Mouse (Mus musculus) kidney, postnatal 36 days (tissue): Measurements from ENCODE around the gene Galnt9.

ENCODE experiments used
- DNase-seq, 2 experiments: peaks; one replicate each; pipeline ENCODE4 v3.0.0; 2021 to 2022; ENCODE audit warnings: mixed read lengths in 2 of 2

Galnt9 gene

DNA sequence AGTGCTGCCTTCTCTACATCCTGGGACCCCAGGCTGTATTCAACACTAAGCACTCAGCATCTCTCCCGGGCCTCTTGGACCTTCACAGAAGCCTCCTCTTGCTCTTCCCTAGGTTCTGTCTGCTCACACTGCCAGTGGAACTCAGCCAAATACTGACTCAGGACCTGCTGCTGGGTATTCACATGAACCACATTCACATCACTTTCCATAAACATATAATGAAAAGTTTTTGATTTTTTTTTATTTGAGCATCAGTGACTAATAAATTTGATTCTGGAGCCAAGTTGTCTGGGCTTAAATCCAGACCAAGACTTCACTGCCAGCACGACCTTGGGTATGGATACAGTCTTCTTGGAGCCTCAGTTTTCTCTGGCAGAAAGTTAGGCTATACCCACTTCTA lies 3.2 kb upstream of the Galnt9 start:
- DNase-seq = no peak

DNA sequence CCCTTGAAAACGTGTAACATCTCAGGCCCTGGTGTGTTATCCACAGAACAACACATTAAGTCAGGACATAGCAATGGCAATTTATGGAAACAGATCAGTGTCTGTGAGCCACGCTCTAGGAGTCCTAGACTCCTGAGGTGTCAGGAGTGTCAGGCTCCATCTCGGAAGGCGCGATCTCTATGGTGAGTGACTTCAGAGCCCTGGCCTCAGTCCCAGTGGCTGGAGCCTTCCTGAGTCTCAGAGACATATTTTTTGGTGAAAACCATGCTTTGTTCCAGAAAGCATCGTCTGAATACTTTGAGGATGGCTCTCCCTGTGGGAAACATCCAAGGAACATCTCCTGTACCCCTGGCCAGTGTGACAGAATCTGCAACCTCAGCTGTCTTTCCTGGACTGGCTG lies 2.7 kb upstream of the Galnt9 start:
- no peak for DNase-seq

DNA sequence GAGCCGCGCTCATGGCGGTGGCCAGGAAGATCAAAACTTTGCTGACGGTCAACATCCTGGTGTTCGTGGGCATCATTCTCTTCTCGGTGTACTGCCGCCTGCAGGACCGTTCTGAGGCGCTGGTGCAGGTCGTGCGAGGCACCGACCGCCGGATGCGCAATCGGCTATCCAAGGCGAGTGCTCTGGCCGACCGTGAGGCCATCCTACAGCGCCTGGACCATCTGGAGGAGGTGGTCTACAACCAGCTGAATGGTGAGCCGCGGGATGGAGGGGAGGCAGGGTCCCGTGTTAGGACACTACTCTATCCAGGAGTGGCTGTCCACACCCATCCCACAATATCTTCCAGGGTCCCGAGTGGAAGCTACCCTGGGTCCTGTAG lies 525 bp downstream of the Galnt9 start:
- no peak for DNase-seq

DNA sequence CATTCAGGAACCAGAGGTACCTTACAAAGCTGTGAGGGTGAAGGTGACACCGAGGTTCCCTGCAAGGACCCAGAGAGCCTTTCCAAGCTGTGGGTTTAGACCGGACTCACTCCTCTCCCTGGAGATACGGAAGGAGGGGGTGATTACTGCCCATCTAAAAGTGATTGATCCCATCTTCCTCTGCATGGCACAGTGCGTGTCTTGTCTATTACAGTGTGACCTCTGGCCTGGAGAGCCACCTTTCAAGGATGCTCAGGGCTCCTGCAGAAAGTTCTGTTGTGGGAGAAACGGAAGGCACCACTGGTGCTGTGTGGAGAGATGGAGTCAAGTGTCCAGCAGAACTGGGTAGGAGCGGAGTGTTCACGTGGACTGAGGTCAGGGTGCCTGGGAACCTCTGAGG lies 1.2 kb downstream of the Galnt9 start:
- no peak for DNase-seq

DNA sequence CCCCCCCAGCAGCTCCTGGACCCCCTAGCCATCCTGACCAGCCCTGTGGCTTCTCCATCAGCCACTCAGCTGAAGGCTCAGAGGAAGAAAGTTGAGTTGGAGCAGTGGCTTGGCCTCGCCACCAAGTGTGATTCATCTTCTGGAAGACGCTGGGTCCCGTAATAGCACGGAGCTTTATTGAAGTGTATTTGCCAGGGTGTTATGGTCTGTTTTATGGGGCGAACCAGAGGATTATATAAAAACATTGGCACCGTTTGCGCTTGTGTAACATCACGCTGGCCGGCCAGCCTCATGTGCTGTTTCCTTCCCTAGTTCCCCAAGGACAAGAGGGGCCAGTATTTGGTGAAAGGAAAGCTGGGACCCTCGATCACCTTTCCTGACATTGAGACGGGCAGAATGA lies 2.0 kb downstream of the Galnt9 start:
- DNase-seq = no peak

DNA sequence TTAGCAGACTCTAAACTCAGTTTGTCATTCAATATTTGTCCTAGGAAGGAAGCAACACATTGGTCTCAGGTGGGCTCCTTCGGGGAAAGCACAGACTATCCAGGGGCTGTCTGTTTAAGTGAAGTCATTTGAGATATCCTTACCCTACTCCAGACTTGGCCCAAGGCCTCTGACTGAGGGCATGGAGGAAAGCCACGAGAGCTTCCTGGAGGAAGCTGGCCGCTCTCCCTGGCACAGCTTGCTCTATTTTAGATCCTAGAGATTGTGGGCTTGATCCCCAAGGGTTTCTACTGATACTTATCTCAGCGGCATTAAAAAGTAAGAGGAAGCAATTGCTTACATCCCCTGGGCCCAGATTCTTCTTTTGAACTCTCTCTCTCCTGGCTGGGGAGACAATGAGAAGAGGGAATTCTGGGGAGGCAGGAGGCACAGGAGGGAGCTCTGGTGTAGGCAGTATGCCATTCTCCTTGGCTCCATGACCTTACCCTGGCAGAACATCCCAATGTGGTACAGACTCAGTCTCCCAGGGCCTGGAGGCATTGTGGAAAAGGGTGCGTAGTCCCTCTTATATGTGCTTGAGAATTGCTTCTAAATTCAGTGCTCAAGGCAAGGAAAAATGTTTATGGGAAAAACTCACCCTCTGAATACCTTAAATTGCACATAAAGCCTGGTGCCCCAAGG lies 2.7 kb downstream of the Galnt9 start:
- DNase-seq = no peak

DNA sequence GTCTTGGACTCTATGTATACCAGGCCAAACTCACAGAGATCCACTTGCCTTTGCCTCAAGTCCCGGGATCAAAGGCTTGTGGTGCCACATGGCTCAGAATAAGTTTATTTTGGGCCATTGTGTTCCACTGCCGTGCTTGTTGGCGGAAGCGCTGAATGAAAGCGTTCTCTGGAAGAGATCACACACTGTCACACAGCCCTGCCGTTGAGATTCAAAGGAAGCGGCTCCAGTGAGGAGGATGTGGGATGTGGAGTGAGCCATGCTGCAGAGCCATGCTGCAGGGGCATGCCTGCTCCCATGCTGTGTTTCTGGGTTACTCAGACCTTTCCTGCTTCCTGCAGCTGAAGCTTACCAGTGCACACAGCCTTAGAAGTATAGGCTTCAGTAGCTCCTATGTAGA lies 4.3 kb downstream of the Galnt9 start:
- no peak for DNase-seq

DNA sequence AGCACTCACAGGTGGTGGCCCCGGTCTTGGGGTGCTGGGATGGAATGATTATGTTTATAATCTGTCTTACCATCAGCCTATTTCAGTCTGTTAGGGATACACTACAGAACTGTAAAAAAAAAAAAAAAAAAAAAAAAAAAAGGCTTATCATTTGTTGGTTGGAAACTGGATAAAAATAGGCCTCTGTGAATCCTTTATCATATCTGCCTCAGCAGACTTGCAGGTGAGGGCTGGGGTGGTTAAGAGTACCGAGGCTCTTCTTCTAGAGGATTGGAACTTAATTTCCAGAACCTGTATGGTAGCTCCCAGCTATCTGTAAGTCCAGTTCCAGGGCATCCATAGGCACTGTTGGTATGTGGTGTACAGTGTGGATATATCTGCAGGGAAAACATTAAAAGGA lies 6.0 kb downstream of the Galnt9 start:
- DNase-seq = no peak

DNA sequence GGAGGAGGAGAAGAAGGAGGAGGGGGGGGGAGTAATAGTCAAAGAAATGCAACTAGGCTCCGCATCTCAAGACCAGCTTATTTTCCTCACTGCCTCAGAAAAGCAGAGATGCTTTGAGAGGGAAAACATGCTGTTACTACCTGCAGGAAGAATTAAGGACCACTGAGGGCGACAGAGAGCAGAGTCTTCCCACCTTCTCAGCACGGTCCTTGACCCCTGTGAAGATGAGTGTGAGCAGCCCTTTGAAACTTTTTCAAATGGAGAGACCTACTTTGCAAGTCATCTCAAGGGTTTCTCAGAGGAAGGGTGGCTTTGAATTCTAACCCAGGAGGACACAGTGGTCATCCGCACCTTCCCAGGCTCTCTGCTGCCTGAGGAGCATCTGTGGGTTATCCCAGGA lies 6.7 kb downstream of the Galnt9 start:
- no peak for DNase-seq

DNA sequence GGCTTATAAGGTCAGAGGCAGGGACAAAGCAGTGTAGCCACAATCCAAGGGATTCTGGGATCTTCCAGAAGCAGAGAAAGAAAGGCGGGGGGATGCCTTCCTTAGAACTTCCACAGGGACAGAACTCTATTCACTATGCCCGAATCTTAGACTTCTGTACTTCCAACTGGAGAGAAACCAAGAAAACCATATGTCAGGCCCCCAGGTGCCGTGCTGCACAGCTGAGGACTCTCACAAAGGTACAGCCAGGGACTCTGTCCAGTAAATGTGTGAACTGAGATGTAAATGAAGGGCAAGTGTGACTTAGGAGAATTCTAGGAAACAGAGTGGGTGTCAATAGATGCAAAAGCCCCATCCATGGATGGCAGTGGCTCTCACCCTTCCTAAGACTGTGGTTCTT lies 7.8 kb downstream of the Galnt9 start:
- no peak for DNase-seq

DNA sequence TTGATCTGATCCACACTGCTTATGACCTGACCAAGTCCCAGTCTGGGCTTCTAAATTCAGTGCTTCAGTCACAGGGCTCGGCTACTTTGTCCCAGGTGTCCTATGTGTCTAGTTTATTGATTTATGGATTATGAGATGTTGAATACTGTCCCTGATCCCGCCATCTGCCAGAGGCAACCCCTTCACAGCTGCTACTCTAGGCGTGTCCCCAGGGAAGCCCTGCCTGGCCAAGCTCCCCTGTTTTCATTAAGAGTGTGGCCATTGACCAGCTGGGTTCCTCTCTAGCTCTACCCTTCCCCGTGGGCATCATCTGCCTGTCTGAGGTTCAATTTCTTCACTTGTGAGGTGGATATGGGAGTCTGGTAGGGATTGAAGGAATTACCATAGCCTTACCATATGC lies 9.2 kb downstream of the Galnt9 start:
- DNase-seq = no peak

DNA sequence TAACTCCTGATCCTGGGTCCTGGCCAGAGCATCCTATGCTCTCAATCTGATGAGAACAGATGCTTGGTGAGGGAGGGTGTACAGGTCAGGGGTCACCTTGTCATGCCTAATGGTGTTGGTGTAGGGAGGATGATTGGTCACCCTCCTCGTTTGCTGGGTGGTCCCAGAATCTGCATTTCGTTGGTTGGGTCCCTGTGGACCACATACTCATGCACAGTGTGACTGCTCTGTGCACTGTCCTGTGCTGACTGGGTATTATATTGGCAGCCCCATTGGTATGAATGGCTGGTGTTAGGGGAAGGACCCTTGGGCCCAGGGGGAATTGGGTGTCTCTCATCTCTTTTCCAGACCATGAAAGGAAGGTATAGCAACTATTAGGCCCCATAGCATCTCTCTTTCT lies 11.0 kb downstream of the Galnt9 start:
- no peak for DNase-seq

DNA sequence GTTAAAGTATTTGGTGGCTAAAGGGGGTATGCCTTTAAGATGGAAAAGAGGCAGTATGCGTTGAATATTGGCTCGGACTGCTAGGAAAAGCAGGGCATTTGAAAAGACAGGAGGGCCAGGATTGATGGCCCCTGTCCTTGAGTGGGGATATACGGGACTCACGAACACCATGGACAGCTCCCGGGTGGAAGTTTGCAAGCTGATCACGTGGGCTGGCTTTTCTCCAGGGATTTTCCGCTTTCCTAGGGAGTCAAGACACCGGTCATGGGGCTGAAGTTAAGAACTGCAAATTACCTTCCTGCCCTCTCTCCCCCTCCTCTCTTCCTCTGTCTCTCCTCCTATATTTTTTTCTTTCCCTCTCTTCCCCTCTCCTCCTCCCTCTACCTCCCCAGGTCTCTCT lies 14.2 kb downstream of the Galnt9 start:
- peak; percentile 89 to 96 for DNase-seq

DNA sequence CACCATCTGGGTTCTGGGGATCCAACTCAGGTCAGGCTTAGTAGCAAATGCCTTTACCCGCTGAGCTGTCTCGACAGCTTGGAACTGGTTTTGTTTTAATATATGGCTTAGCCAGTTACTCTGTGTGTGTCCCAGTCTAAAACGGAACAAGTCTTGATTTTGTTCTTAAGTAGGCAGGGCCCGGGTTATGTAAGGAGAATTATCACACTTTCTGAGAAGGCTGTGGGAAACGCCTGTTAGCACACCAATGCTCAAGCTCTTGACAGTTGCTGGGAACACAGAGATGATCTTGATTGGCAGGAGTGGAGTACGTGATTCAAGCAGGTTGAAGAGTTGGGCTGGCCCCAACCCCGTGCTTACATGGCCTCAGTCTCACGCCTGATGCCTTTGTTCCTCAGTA lies 15.5 kb downstream of the Galnt9 start:
- DNase-seq = no peak

DNA sequence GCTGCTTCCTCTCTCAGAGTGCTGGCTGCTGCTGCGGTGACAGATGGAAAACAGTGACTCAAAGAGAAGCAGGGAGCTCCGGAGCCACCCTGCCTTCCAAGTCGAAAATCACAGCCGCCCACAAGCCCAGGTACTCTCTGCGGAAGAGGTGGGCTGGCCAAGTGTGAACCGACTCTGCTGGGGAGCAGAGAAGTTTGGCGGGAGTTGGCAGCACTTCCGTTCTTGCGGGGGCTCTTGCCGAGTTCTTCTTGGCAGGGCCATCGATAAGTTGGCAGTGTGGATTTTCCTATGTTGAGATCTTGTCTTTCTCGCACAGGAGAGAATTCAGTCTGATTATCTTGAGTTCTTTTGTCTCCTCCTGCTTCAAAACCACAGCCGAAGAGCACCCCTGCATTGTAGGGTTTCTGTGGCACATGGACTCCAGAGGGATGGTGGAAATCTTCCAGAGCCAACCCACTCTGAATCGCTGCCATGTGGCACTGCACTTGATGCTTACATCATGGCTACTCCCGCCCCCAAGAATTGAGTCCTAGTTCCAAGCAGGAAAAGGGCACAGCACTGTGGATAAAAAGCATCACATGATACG lies 18.7 kb downstream of the Galnt9 start:
- no peak for DNase-seq

DNA sequence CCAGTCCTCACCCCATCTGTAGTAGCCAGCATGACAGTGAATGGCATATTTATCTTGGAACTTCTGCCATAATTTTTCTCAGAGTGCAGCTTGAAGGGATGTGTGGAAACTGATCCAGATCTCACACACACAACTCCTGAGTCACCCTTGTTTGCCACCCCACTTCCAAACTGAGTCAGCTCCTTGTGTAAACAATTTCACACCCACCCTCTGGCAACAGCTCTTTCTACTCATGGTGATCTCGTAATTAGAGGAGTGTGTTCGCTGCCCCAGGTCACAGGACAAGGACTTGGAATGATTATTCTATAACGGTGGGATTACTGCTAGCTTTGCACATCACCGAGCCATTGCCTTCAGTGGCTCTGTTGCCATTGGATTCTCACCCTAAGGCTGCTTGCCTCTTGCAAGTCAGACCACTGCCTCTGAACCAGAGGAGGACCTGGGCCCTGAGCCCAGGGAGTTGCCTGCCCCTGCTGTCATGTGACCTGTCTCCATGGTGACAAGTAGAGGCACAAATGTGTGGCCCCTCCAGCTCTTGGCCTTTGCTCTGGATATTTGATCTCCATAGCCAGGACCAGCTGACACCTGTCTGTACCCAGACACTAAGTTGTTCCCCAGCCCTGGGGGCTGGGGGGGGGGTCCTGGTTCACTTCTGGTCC lies 21.0 kb downstream of the Galnt9 start:
- no peak for DNase-seq

DNA sequence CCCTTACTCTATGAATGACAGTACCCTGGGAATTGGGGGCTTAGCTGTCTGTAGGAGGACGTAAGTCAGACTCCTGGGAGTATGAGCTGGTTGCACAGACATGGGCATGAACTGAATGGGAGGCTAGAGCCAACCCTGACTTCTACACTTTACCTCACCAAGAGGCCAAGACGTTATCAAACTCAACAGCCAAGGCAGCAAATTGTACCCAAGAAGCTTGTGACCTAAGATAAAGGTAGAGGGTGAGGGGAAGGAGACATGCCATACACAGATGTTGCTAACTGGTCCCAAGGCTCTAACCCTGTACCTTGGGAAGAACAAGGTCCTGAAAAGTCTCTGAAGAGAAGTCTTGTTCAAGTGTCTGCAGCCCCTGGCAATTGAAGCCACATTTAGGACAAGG lies 23.4 kb downstream of the Galnt9 start:
- no peak for DNase-seq

DNA sequence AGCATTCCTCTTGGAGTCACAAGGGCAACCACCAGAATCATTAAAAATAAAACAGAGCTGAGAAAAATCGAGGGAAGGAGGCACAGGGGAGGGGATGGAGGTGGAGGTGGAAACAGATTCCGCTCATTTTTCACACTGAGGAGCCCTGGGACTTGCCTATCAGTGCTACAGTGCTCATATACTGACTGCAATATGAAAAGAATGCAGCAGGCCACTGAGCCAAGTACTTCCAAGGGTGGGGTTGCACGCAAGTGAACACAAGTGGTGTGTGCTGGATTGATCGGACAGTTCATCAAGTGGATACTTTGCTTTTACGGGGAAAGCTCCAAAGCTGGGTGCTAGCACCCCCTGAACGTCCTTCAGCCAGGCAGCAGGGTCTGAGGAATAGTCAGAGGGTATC lies 30.7 kb downstream of the Galnt9 start:
- no peak for DNase-seq

DNA sequence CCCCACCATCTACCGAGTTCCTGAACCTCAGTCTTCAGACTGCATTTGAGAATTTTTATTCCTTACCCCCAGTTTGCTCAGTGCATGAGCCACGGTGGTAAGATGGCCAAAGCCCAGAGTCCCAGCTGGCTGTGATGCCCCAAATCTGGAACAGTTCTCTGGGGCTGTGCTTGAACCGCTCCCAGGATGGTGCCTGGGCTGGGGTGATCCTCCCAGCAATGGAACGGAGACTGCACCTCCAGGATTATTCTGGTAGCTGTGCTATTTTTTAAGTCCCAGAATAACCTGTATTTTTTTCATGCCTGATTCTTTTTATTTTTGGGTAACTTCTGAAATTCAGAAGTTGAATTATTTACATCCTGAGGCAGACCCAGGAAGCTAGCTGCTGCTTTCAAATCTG lies 35.1 kb downstream of the Galnt9 start:
- no peak for DNase-seq

DNA sequence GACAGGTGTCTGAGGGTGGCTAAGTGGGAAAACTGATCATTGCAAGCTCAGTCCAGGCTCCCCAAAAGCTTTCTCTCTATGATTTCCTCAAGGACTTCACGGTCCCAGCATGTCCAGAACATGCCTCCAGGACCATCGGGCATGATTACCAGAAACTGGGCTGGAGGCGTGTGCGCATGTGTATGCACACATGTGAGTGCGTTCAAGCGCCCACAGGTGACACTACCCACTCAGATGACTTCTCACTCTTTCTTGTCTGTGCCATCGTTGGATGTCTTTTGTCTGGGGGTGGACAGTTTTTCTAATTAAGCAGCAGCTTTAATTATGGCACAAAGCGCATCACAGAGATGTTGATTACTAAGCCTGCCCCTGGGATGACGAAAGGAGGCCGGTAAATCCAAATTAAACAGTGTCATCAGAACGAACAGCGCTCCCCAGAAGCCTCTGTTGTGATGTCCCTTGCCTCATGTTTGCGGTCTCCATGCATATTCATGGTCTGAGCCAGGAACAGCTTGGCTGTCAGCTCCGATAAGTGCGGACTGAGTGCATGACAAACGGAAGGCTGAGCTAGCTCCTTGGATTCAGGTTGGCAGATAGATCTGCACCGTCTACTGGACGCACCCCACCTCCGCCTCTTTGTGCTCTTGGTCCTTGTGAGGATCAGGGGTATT lies 36.5 kb downstream of the Galnt9 start:
- DNase-seq = no peak

DNA sequence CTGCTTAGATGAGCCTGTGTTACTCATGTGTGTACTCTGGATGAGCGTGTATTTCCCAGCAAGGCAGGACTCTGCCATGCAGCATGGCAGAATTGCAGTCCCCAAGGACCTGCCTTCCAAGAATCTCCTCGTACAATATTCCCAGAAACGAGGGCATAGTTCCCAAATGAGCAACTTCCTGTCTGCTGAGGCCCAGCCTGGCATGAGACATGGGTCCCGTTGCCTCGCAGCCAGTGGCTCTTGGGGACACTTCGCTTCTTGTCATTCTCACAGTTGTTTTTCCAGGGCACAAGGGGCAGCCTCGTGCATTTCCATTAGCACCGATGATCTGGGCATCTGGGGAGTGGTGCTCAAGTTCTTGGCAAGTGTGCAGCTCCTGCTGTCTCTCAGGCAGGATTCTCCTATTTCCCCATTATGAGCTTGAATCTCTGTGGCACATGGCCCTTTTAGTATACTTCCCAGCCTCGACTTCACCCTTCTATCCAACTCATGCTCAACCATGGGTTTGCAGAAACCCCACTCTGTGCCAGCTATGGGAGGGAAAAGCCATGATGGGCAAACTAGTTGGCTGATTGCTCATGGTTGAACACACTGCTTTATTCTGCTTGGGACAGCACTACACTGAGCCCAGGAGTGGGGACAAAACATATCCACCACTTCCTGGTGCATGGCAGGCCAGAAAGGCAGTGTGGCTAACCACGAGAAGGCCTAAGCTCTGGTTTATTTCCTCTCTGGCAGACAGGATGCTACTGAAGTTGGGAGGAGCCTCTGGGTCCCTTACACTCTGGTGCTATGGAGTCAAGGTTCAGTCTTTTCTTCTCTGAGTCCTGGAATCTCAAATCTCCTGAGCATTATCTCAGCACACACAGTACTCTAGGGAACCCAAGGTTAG lies 38.7 kb downstream of the Galnt9 start:
- DNase-seq = no peak

DNA sequence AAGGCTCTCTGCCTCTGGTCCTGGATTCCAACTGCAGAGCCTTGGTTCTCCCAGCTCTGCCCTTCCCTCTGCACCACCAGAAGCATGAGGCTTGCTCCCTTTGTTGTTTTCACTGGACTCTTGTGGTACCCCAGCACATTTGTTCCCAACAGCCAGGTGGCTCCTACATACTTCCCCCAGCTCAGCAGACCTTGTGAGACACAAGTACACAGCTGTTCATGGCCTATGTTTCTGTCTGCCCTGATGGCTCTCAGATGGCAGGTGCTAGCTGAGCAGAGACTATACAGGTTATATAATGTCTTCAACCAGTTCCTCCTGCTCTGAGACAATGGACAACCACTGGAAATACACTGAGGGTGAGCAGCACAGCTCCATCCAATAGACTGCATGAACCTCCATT lies 43.3 kb downstream of the Galnt9 start:
- DNase-seq = no peak

DNA sequence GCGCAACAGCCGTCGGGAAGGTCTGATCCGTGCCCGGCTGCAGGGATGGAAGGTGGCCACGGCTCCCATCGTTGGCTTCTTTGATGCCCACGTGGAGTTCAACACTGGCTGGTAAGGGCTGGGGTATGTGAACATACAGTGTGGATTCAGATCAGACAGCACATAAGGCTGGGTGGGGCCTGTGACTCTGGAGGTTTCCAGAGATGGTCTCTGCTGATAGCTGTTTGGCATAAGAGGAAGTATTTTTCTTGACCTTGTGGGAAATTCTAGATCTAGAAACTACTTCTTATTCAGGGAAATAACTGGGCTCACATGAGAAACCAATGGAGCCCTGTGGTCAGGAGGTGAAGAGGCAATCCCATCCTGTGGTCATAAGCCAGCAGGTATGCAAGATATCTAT lies 45.7 kb downstream of the Galnt9 start:
- DNase-seq = no peak
